Mouse (Mus musculus): Measurements from ENCODE around the gene Fam161a. TPM values are rescaled to one million over a fixed set of nuclear protein-coding genes. Genes with fewer than 3 reads are reported as not detected.
A peak's percentile ranks its signal among the peaks of the same experiment; 100 is the strongest.
"Not testable (repeated sequence)": the region's sequence is repeated elsewhere in the genome, so short reads cannot be mapped to it uniquely, and the experiment has no call there.

The Fam161a gene
- polyA plus RNA-seq, 1 experiment from 2014 or later: 5.4 TPM

- no peak overlapping the region for H3K9ac ChIP-seq (ENCODE audit: low read depth, low read length)
- no peak for ATAC-seq
- H3K36me3 ChIP-seq (ENCODE audit: control insufficient read depth, insufficient read depth, low read length): no peaks in the 10 kb centered on the region
- no peak overlapping the region for H3K4me3 ChIP-seq (ENCODE audit: low read depth, low read length)
- H3K27ac ChIP-seq (ENCODE audit: low read length): no peak overlapping the region
- H3K4me2 ChIP-seq (ENCODE audit: low read length): no peak overlapping the region
- no peaks in the 10 kb centered on the region for H3K9me3 ChIP-seq (replicated peaks; ENCODE audit: control insufficient read depth, low read length, poor library complexity, severe bottlenecking)
- H3K27me3 ChIP-seq (ENCODE audit: control insufficient read depth, insufficient read depth, low read depth, low read length): no peaks in the 10 kb centered on the region
- 83% methylated on average over 6 of the region's 6 CpGs for WGBS
- H3K4me1 ChIP-seq (ENCODE audit: control insufficient read depth, insufficient read depth, low read length): peaks cover 5% of the 10 kb centered on the region
Measured at GRCm38 (mm10) chr11:23063153-23063552, 55.8 kb downstream of the Fam161a start.

- Histone ChIP-seq H3K4me3 (ENCODE audit: low read depth, low read length) (no peak overlapping the region), H3K4me2 (ENCODE audit: low read length) (no peak overlapping the region), H3K36me3 (ENCODE audit: control insufficient read depth, insufficient read depth, low read length) (no peaks in the 10 kb centered on the region), H3K4me1 (ENCODE audit: control insufficient read depth, insufficient read depth, low read length) (peaks cover 5% of the 10 kb centered on the region), H3K9ac (ENCODE audit: low read depth, low read length) (no peak overlapping the region), H3K27me3 (ENCODE audit: control insufficient read depth, insufficient read depth, low read depth, low read length) (no peaks in the 10 kb centered on the region), H3K9me3 (replicated peaks; ENCODE audit: control insufficient read depth, low read length, poor library complexity, severe bottlenecking) (no peaks in the 10 kb centered on the region), H3K27ac (ENCODE audit: low read length) (no peak overlapping the region)
- no peak for ATAC-seq
- 57% methylated on average over 3 of the region's 3 CpGs for WGBS
Measured at GRCm38 (mm10) chr11:23063857-23064256, 56.5 kb downstream of the Fam161a start.

- H3K9ac ChIP-seq (ENCODE audit: low read depth, low read length); ATAC-seq; H3K27me3 ChIP-seq (ENCODE audit: control insufficient read depth, insufficient read depth, low read depth, low read length); H3K9me3 ChIP-seq (replicated peaks; ENCODE audit: control insufficient read depth, low read length, poor library complexity, severe bottlenecking); H3K36me3 ChIP-seq (ENCODE audit: control insufficient read depth, insufficient read depth, low read length); H3K27ac ChIP-seq (ENCODE audit: low read length); H3K4me3 ChIP-seq (ENCODE audit: low read depth, low read length); H3K4me2 ChIP-seq (ENCODE audit: low read length); H3K4me1 ChIP-seq (ENCODE audit: control insufficient read depth, insufficient read depth, low read length): not testable (repeated sequence)
- WGBS: 28% methylated on average over 3 of the region's 3 CpGs
Measured at GRCm38 (mm10) chr11:23064276-23064675, 56.9 kb downstream of the Fam161a start.

GRCm38 (mm10) chr11:23065167-23065668 lies 57.9 kb downstream of the Fam161a start:
- no peak overlapping the region for H3K27ac ChIP-seq (ENCODE audit: low read length)
- 91% methylated on average over 2 of the region's 2 CpGs for WGBS
- no peaks in the 10 kb centered on the region for H3K9me3 ChIP-seq (replicated peaks; ENCODE audit: control insufficient read depth, low read length, poor library complexity, severe bottlenecking)
- H3K4me3 ChIP-seq (ENCODE audit: low read depth, low read length): no peak overlapping the region
- no peak overlapping the region for H3K4me2 ChIP-seq (ENCODE audit: low read length)
- H3K4me1 ChIP-seq (ENCODE audit: control insufficient read depth, insufficient read depth, low read length): peaks cover 5% of the 10 kb centered on the region
- ATAC-seq: no peak
- H3K27me3 ChIP-seq (ENCODE audit: control insufficient read depth, insufficient read depth, low read depth, low read length): no peaks in the 10 kb centered on the region
- no peak overlapping the region for H3K9ac ChIP-seq (ENCODE audit: low read depth, low read length)
- no peaks in the 10 kb centered on the region for H3K36me3 ChIP-seq (ENCODE audit: control insufficient read depth, insufficient read depth, low read length)

GRCm38 (mm10) chr11:23067395-23068136 lies 60.2 kb downstream of the Fam161a start:
- Histone ChIP-seq H3K9ac (ENCODE audit: low read depth, low read length) (peak overlapping the region; percentile 84), H3K27me3 (ENCODE audit: control insufficient read depth, insufficient read depth, low read depth, low read length) (no peaks in the 10 kb centered on the region), H3K27ac (ENCODE audit: low read length) (peak overlapping the region; percentile 87), H3K4me1 (ENCODE audit: control insufficient read depth, insufficient read depth, low read length) (peaks cover 5% of the 10 kb centered on the region), H3K36me3 (ENCODE audit: control insufficient read depth, insufficient read depth, low read length) (no peaks in the 10 kb centered on the region), H3K4me3 (ENCODE audit: low read depth, low read length) (peak overlapping the region; percentile 67), H3K4me2 (ENCODE audit: low read length) (peak overlapping the region; percentile 56), H3K9me3 (replicated peaks; ENCODE audit: control insufficient read depth, low read length, poor library complexity, severe bottlenecking) (no peaks in the 10 kb centered on the region)
- under 1% methylated on average over 49 of the region's 49 CpGs for WGBS
- ATAC-seq: peak; percentile 100

GRCm38 (mm10) chr11:23068201-23068600 lies 60.9 kb downstream of the Fam161a start:
- Histone ChIP-seq H3K36me3 (ENCODE audit: control insufficient read depth, insufficient read depth, low read length) (no peaks in the 10 kb centered on the region), H3K9me3 (replicated peaks; ENCODE audit: control insufficient read depth, low read length, poor library complexity, severe bottlenecking) (no peaks in the 10 kb centered on the region), H3K9ac (ENCODE audit: low read depth, low read length) (peak overlapping the region; percentile 84), H3K27me3 (ENCODE audit: control insufficient read depth, insufficient read depth, low read depth, low read length) (no peaks in the 10 kb centered on the region), H3K27ac (ENCODE audit: low read length) (peak overlapping the region; percentile 87), H3K4me1 (ENCODE audit: control insufficient read depth, insufficient read depth, low read length) (peaks cover 5% of the 10 kb centered on the region), H3K4me2 (ENCODE audit: low read length) (peak overlapping the region; percentile 56), H3K4me3 (ENCODE audit: low read depth, low read length) (peak overlapping the region; percentile 67)
- 7% methylated on average over 10 of the region's 10 CpGs for WGBS
- peak; percentile 31 for ATAC-seq

GRCm38 (mm10) chr11:23068986-23069385 lies 61.7 kb downstream of the Fam161a start:
- ATAC-seq; H3K27ac ChIP-seq (ENCODE audit: low read length): not testable (repeated sequence)

GRCm38 (mm10) chr11:23074841-23075240 lies 67.5 kb downstream of the Fam161a start:
- Histone ChIP-seq H3K4me1 (ENCODE audit: control insufficient read depth, insufficient read depth, low read length) (no peaks in the 10 kb centered on the region), H3K36me3 (ENCODE audit: control insufficient read depth, insufficient read depth, low read length) (no peaks in the 10 kb centered on the region), H3K27me3 (ENCODE audit: control insufficient read depth, insufficient read depth, low read depth, low read length) (no peaks in the 10 kb centered on the region), H3K4me2 (ENCODE audit: low read length) (no peak overlapping the region), H3K4me3 (ENCODE audit: low read depth, low read length) (no peak overlapping the region), H3K9me3 (replicated peaks; ENCODE audit: control insufficient read depth, low read length, poor library complexity, severe bottlenecking) (no peaks in the 10 kb centered on the region), H3K9ac (ENCODE audit: low read depth, low read length) (no peak overlapping the region), H3K27ac (ENCODE audit: low read length) (no peak overlapping the region)
- 86% methylated on average over 7 of the region's 7 CpGs for WGBS
- ATAC-seq: no peak

More at GRCm38 (mm10) chr11:23068986-23069385, 61.7 kb downstream of the Fam161a start:
- WGBS: 94% methylated on average over 9 of the region's 9 CpGs
- not testable (repeated sequence) for H3K36me3 ChIP-seq (ENCODE audit: control insufficient read depth, insufficient read depth, low read length); H3K9me3 ChIP-seq (replicated peaks; ENCODE audit: control insufficient read depth, low read length, poor library complexity, severe bottlenecking); H3K27me3 ChIP-seq (ENCODE audit: control insufficient read depth, insufficient read depth, low read depth, low read length); H3K4me2 ChIP-seq (ENCODE audit: low read length); H3K9ac ChIP-seq (ENCODE audit: low read depth, low read length); H3K4me3 ChIP-seq (ENCODE audit: low read depth, low read length); H3K4me1 ChIP-seq (ENCODE audit: control insufficient read depth, insufficient read depth, low read length)

- no peaks in the 10 kb centered on the region for H3K27me3 ChIP-seq (ENCODE audit: control insufficient read depth, insufficient read depth, low read depth, low read length)
- no peaks in the 10 kb centered on the region for H3K4me1 ChIP-seq (ENCODE audit: control insufficient read depth, insufficient read depth, low read length)
- H3K4me3 ChIP-seq (ENCODE audit: low read depth, low read length): no peak overlapping the region
- no peaks in the 10 kb centered on the region for H3K9me3 ChIP-seq (replicated peaks; ENCODE audit: control insufficient read depth, low read length, poor library complexity, severe bottlenecking)
- H3K9ac ChIP-seq (ENCODE audit: low read depth, low read length): no peak overlapping the region
- H3K27ac ChIP-seq (ENCODE audit: low read length): no peak overlapping the region
- ATAC-seq: no peak
- no peaks in the 10 kb centered on the region for H3K36me3 ChIP-seq (ENCODE audit: control insufficient read depth, insufficient read depth, low read length)
- H3K4me2 ChIP-seq (ENCODE audit: low read length): no peak overlapping the region
- WGBS: 97% methylated on average over 1 of the region's 1 CpGs
Measured at GRCm38 (mm10) chr11:23078541-23078940, 71.2 kb downstream of the Fam161a start.
